Mouse (Mus musculus) bone marrow macrophage, adult 2 months (primary cell): Measurements from ENCODE around the gene Nup35.

Source experiments
- CTCF ChIP-seq: IDR thresholded peaks from 2 replicates; pipeline ENCODE4 v1.5.1; 2012; ENCODE audit warnings: low read depth, mild to moderate bottlenecking, low read length, moderate library complexity
- POLR2A ChIP-seq: IDR thresholded peaks from 2 replicates; pipeline ENCODE4 v1.6.1; 2012; ENCODE audit warnings: mild to moderate bottlenecking, low read depth, low read length, borderline replicate concordance

- TF ChIP-seq POLR2A (no peak), CTCF (no peak)
Measured at GRCm38 (mm10) chr2:80662682-80663081, 45.6 kb downstream of the Nup35 start.
